In the genomic region with DNA sequence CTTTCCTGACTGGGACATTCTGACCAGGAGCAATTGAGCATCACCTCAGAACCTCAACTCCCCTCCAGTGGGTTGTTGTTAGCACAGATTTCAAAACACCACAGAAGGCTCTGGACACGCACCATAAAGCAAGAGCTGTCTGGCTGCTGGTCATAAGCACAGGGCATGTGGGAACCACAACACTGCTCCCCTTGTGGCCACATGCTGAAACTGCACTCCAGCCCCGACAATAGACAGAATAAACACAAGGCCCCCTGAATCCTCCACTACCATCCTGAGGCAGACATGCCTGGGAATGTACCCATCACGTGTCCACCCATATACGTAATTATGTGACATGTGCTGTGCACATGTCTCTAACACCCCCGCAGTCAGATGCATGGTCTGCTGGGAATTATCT, we compare ENCODE assay signal across 10 mouse cellular contexts. TPM values are rescaled to one million over a fixed set of nuclear protein-coding genes. Genes with fewer than 3 reads are reported as not detected.
DNase-seq lines count a peak whose midpoint lies in the region; ATAC-seq and TF ChIP-seq lines count a peak whose summit lies in the region.
"Had no signal": no experiment of that assay in that cellular context is flagged by ENCODE, and none has a peak within 500 bp of the region (broad histone marks: within the 10 kb centered on the region; RNA-seq: fewer than 3 reads in every experiment).

No protein-coding gene starts in this region.

- no peak overlapping the region for H3K9ac ChIP-seq in heart, adult 2 months (ENCODE audit: low read depth, low read length)
- H3K9ac ChIP-seq in heart, embryonic 12.5 days: no peak overlapping the region
- H3K9ac ChIP-seq in ES-Bruce4 (ENCODE audit: low read depth, poor library complexity, severe bottlenecking): no peak overlapping the region
- H3K9ac ChIP-seq in hindbrain, embryonic 11.5 days (ENCODE audit: low read depth, low read length): no peak overlapping the region
- no peak overlapping the region for H3K9ac ChIP-seq in lung, postnatal 0 days (replicated peaks; ENCODE audit: low read depth)

- no peak overlapping the region for H3K4me2 ChIP-seq in heart, embryonic 12.5 days
- H3K4me2 ChIP-seq in hindbrain, embryonic 11.5 days (replicated peaks; ENCODE audit: low read depth, low read length): no peak overlapping the region
- H3K4me2 ChIP-seq in lung, postnatal 0 days (replicated peaks; ENCODE audit: low read depth, low read length): no peak overlapping the region

- 64% methylated on average over 5 of the region's 5 CpGs for WGBS in heart, adult 2 months
- WGBS in heart, embryonic 12.5 days: 61% methylated on average over 5 of the region's 5 CpGs
- WGBS in hindbrain, embryonic 11.5 days: 70% methylated on average over 5 of the region's 5 CpGs
- 52% methylated on average over 5 of the region's 5 CpGs for WGBS in lung, postnatal 0 days
- WGBS in small intestine, adult 2 months: 72% methylated on average over 5 of the region's 5 CpGs

- no peaks in the 10 kb centered on the region for H3K27me3 ChIP-seq in heart, adult 2 months (ENCODE audit: control insufficient read depth, insufficient read depth, low read length)
- no peaks in the 10 kb centered on the region for H3K27me3 ChIP-seq in heart, embryonic 12.5 days (replicated peaks)
- no peaks in the 10 kb centered on the region for H3K27me3 ChIP-seq in ES-Bruce4 (ENCODE audit: control insufficient read depth, insufficient read depth, low read length, poor library complexity, severe bottlenecking)
- H3K27me3 ChIP-seq in hindbrain, embryonic 11.5 days (ENCODE audit: control insufficient read depth, insufficient read depth, low read length): no peaks in the 10 kb centered on the region
- no peaks in the 10 kb centered on the region for H3K27me3 ChIP-seq in lung, postnatal 0 days (replicated peaks; ENCODE audit: insufficient read depth, low read length)
- no peaks in the 10 kb centered on the region for H3K27me3 ChIP-seq in small intestine, adult 2 months (ENCODE audit: control insufficient read depth, insufficient read depth, low read length)

- ATAC-seq in heart, embryonic 12.5 days (ENCODE audit: insufficient number of reproducible peaks, low FRiP score): no peak
- ATAC-seq in hindbrain, embryonic 11.5 days (ENCODE audit: low FRiP score): peak; percentile 19; the same call in 1 of the 2 replicates
- ATAC-seq in lung, postnatal 0 days: peak; percentile 53

- peak; percentile 83 for TF ChIP-seq CTCF in heart, adult 2 months (IDR thresholded peaks at IDR 0.05)
- peak; percentile 90 for TF ChIP-seq CTCF in ES-Bruce4 (IDR thresholded peaks at IDR 0.05; ENCODE audit: low read depth, low read length)
- peak; percentile 83 for TF ChIP-seq CTCF in lung, postnatal 0 days (IDR thresholded peaks at IDR 0.05)
- peak; percentile 62; the same call in 1 of the 2 replicates for TF ChIP-seq CTCF in small intestine, adult 2 months (IDR thresholded peaks at IDR 0.05; ENCODE audit: extremely low read depth, insufficient read length, insufficient replicate concordance, low read depth, low read length)

- intact Hi-C loops in heart, adult 2 months (cut with DNase I): no loop called here

- no peak overlapping the region for H3K4me3 ChIP-seq in heart, adult 2 months
- no peak overlapping the region for H3K4me3 ChIP-seq in heart, embryonic 12.5 days
- no peak overlapping the region for H3K4me3 ChIP-seq in ES-Bruce4 (ENCODE audit: low read depth, low read length)
- no peak overlapping the region for H3K4me3 ChIP-seq in hindbrain, embryonic 11.5 days (ENCODE audit: low read depth, low read length)
- H3K4me3 ChIP-seq in lung, postnatal 0 days (ENCODE audit: low read depth, low read length): no peak overlapping the region
- no peak overlapping the region for H3K4me3 ChIP-seq in small intestine, adult 2 months (ENCODE audit: low read depth, low read length)

- H3K9me3 ChIP-seq in heart, embryonic 12.5 days (replicated peaks): no peaks in the 10 kb centered on the region
- H3K9me3 ChIP-seq in ES-Bruce4 (replicated peaks; ENCODE audit: control insufficient read depth, insufficient read depth, low read length, poor library complexity, severe bottlenecking): no peaks in the 10 kb centered on the region
- no peaks in the 10 kb centered on the region for H3K9me3 ChIP-seq in hindbrain, embryonic 11.5 days (ENCODE audit: control insufficient read depth, low read length)
- H3K9me3 ChIP-seq in lung, postnatal 0 days (ENCODE audit: low read length): no peaks in the 10 kb centered on the region

- no peak overlapping the region for H3K27ac ChIP-seq in heart, adult 2 months
- H3K27ac ChIP-seq in heart, embryonic 12.5 days (ENCODE audit: poor library complexity, severe bottlenecking): no peak overlapping the region
- no peak overlapping the region for H3K27ac ChIP-seq in ES-Bruce4 (ENCODE audit: insufficient read depth, low read length)
- no peak overlapping the region for H3K27ac ChIP-seq in hindbrain, embryonic 11.5 days (ENCODE audit: low read depth, low read length)
- no peak overlapping the region for H3K27ac ChIP-seq in lung, postnatal 0 days (ENCODE audit: low read length)
- H3K27ac ChIP-seq in small intestine, adult 2 months (ENCODE audit: insufficient read depth, low read depth, low read length): no peak overlapping the region

- no peak for TF ChIP-seq POLR2A in heart, adult 2 months (IDR thresholded peaks at IDR 0.05; ENCODE audit: insufficient read depth, low read depth, low read length)
- no peak for TF ChIP-seq POLR2A in ES-Bruce4 (IDR thresholded peaks at IDR 0.05; ENCODE audit: insufficient read depth, low read length)
- TF ChIP-seq POLR2A in small intestine, adult 2 months (IDR thresholded peaks at IDR 0.05; ENCODE audit: low read depth, low read length): no peak

- H3K79me2 ChIP-seq in heart, adult 2 months (replicated peaks; ENCODE audit: control insufficient read depth, insufficient read depth, low read length): no peaks in the 10 kb centered on the region

- H3K36me3 ChIP-seq in heart, adult 2 months (ENCODE audit: control insufficient read depth, insufficient read depth, low read length): no peaks in the 10 kb centered on the region
- peaks cover 88% of the 10 kb centered on the region for H3K36me3 ChIP-seq in heart, embryonic 12.5 days
- no peaks in the 10 kb centered on the region; the same call in 1 of the 2 replicates for H3K36me3 ChIP-seq in ES-Bruce4 (ENCODE audit: control insufficient read depth, insufficient read depth, low read length, poor library complexity, severe bottlenecking)
- H3K36me3 ChIP-seq in hindbrain, embryonic 11.5 days (ENCODE audit: control insufficient read depth, insufficient read depth, low read length): no peaks in the 10 kb centered on the region
- 0 out of 2 replicates have a peak, but pooled peaks cover 3% of the 10 kb centered on the region for H3K36me3 ChIP-seq in lung, postnatal 0 days (ENCODE audit: insufficient read depth, low read length)
- peaks cover 74% of the 10 kb centered on the region for H3K36me3 ChIP-seq in small intestine, adult 2 months (ENCODE audit: control insufficient read depth, insufficient read depth, low read length)

- no peaks in the 10 kb centered on the region for H3K4me1 ChIP-seq in heart, adult 2 months (ENCODE audit: control insufficient read depth, insufficient read depth, low read length)
- peaks cover 11% of the 10 kb centered on the region for H3K4me1 ChIP-seq in heart, embryonic 12.5 days (replicated peaks)
- H3K4me1 ChIP-seq in ES-Bruce4 (ENCODE audit: control insufficient read depth, insufficient read depth, low read length): no peaks in the 10 kb centered on the region
- no peaks in the 10 kb centered on the region for H3K4me1 ChIP-seq in hindbrain, embryonic 11.5 days (replicated peaks; ENCODE audit: control insufficient read depth, insufficient read depth, low read length)
- H3K4me1 ChIP-seq in lung, postnatal 0 days (ENCODE audit: insufficient read depth, low read depth, low read length): no peaks in the 10 kb centered on the region
- H3K4me1 ChIP-seq in small intestine, adult 2 months (ENCODE audit: control insufficient read depth, insufficient read depth, insufficient read length, low read length): no peaks in the 10 kb centered on the region

- TF ChIP-seq EP300 in heart, adult 2 months (IDR thresholded peaks at IDR 0.05; ENCODE audit: insufficient read depth, low read depth, low read length): no peak
- TF ChIP-seq EP300 in ES-Bruce4 (IDR thresholded peaks at IDR 0.05; ENCODE audit: insufficient read depth, low read depth, low read length): no peak
- TF ChIP-seq EP300 in lung, postnatal 0 days (IDR thresholded peaks at IDR 0.05): no peak

- DNase-seq in heart, adult 2 months: no peak
- DNase-seq in cerebellum, postnatal 14 days: peak; percentile 83 to 89
- peak; percentile 79 for DNase-seq in hindbrain, embryonic 11.5 days (ENCODE audit: low spot score)
- DNase-seq in lung, postnatal 0 days (ENCODE audit: low spot score): peak; percentile 43
- DNase-seq in spleen, adult 12 weeks (ENCODE audit: low spot score): no peak

RNA-seq across cellular contexts. Expression of a gene that starts 9.8 kb away (rescaled TPM):
- total RNA-seq in heart, adult 2 months (2021): 1 to 10 TPM in 1 of 2 experiments, under 1 TPM in 1; 0.68 to 1.5 TPM
- 2.6 and 4.2 TPM in 2 replicates for polyA plus RNA-seq in heart, adult 2 months (2012; rRNA removed)
- 1.4 and 1.5 TPM in 2 replicates for polyA plus RNA-seq in heart, embryonic 12.5 days (2016; fragmentation: Nextera tagmentation; extraction: Ambion mirVana)
- polyA plus RNA-seq in ES-Bruce4 (2011; ENCODE audit: insufficient read depth, insufficient read length, low read depth, missing spikeins): 1.0 TPM in 1 of 2 replicates, not detected in the other
- polyA plus RNA-seq in hindbrain, embryonic 11.5 days (2014; fragmentation: Nextera tagmentation; extraction: Ambion mirVana): 0.31 and 0.85 TPM in 2 replicates
- 0.57 and 1.5 TPM in 2 replicates for polyA plus RNA-seq in lung, postnatal 0 days (2015; fragmentation: Nextera tagmentation; extraction: Ambion mirVana)
- 2.7 and 21.0 TPM in 2 replicates for polyA plus RNA-seq in small intestine, adult 2 months (2012; rRNA removed)

RNA-seq across cellular contexts. Expression of a gene that starts 21.2 kb away (rescaled TPM):
- total RNA-seq in heart, adult 2 months (2021): not detected
- not detected in 2 replicates for polyA plus RNA-seq in heart, adult 2 months (2012; rRNA removed)
- polyA plus RNA-seq in heart, embryonic 12.5 days (2016; fragmentation: Nextera tagmentation; extraction: Ambion mirVana): not detected in 2 replicates
- polyA plus RNA-seq in ES-Bruce4 (2011; ENCODE audit: insufficient read depth, insufficient read length, low read depth, missing spikeins): not detected in 2 replicates
- polyA plus RNA-seq in hindbrain, embryonic 11.5 days (2014; fragmentation: Nextera tagmentation; extraction: Ambion mirVana): not detected in 2 replicates
- polyA plus RNA-seq in lung, postnatal 0 days (2015; fragmentation: Nextera tagmentation; extraction: Ambion mirVana): not detected in 2 replicates
- 0.18 TPM in 1 of 2 replicates, not detected in the other for polyA plus RNA-seq in small intestine, adult 2 months (2012; rRNA removed)
- total RNA-seq: adrenal gland, postnatal 36 days; left cerebral cortex, postnatal 10 days had no signal

Comparison
In these comparisons a context has a peak if more than half of its experiments do, and no peak if none do; other contexts are left out.
1. DNase-seq: peak in cerebellum, postnatal 14 days (2 of 2), hindbrain, embryonic 11.5 days (single experiment) and lung, postnatal 0 days (single experiment); none in heart, adult 2 months (0 of 2) and spleen, adult 12 weeks (single experiment).
2. Peak in every context shown above with its lines, with median percentiles within 50 percentile points of each other: CTCF ChIP-seq.